Mouse (Mus musculus): ENCODE measurements around the gene Fam192a.

DNA sequence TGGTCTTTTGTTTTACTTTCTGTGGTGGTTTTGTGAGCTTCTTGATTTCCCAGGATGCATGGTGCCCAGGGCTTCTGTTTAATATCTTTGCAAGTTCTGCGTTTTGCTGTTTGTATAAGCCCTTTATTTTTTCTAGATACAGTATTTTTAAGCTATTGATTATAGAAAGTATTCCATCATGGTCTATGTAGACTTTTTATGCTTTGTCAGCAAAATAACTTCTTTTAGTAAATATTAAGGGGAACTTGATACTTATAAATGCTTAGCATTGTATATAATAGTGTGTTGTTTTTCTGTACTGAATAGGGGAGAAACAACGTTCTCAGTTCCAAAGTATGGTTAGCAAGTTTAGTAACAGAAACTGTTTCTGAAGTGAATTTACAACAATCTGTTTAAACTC lies 2.2 kb upstream of the Fam192a start:
- TF ChIP-seq TCF12 (IDR thresholded peaks at IDR 0.05; ENCODE audit: low read depth, low read length) (no peak), SIN3A (IDR thresholded peaks at IDR 0.05; ENCODE audit: low read length) (no peak), POLR2A (IDR thresholded peaks at IDR 0.05; ENCODE audit: low read depth, low read length) (no peak), TBP (conservative IDR thresholded peaks at IDR 0.05; ENCODE audit: low read depth, low read length) (no peak), USF2 (conservative IDR thresholded peaks at IDR 0.05; ENCODE audit: low read depth, low read length) (no peak), CTCF (conservative IDR thresholded peaks at IDR 0.05 in 1 of 2, IDR thresholded peaks at IDR 0.05 in 1 of 2; ENCODE audit: low read depth in 2 of 2, low read length in 2 of 2) (no peak), MAFK (IDR thresholded peaks at IDR 0.05; ENCODE audit: insufficient replicate concordance, low read length) (peak; percentile 91), EP300 (IDR thresholded peaks at IDR 0.05; ENCODE audit: low read length) (no peak), MXI1 (IDR thresholded peaks at IDR 0.05; ENCODE audit: low read depth, low read length) (no peak), POLR2AphosphoS2 (IDR thresholded peaks at IDR 0.05; ENCODE audit: low read depth, low read length) (no peak), ETS1 (conservative IDR thresholded peaks at IDR 0.05; ENCODE audit: low read depth, low read length) (no peak), CHD2 (IDR thresholded peaks at IDR 0.05; ENCODE audit: low read length) (no peak), RCOR1 (conservative IDR thresholded peaks at IDR 0.05; ENCODE audit: low read depth, low read length) (no peak), HCFC1 (IDR thresholded peaks at IDR 0.05; ENCODE audit: low read depth, low read length) (no peak)

Measured in CH12.LX (cell line).